Mouse (Mus musculus): ENCODE results near the gene Arhgap28. TPM values are rescaled to one million over a fixed set of nuclear protein-coding genes. Genes with fewer than 3 reads are reported as not detected.
A peak's percentile ranks its signal among the peaks of the same experiment; 100 is the strongest.

Gene Arhgap28
- polyA plus RNA-seq, 1 experiment = 0.38 TPM

DNA sequence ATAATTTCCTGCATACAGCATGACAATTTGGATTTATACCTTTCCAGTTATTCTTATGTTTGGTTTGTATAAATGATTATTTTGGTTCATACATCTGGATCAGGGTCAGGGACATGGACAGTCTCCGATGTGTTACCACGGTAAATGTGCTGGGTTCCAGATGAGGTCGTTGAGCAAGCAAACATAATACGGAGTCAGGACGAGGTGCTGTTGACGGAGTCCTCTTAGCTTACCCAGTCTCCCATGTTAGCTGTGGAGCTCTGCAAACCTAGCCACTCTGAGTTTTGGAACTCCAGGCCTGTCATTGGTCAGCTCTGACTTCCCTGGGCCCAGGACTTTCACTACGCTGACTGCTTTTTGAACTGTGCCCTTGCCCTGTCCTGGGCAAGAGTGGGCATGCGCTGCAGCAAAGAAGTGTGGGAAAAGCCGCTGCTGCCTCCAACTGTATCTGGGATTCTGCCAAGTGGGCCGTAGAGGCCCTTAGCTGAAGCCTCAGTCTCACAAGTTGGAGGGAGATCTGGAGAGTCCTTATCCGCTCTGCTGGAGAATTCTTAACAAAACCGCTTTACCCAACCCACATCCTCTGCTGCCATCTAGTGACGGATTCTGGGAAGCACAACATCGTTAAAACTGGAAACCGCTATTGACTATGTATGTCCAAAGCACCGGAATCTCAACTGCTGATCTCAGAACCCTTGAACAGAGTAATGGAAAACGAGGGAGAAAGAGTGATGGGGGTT is 166.4 kb downstream of the Arhgap28 start:
- no peak overlapping the region for H3K27ac ChIP-seq (ENCODE audit: insufficient read depth, low read length)
- TF ChIP-seq CTCF (IDR thresholded peaks at IDR 0.05; ENCODE audit: extremely low read depth, insufficient read depth, low read length) (peak; percentile 93), POLR2A (IDR thresholded peaks at IDR 0.05; ENCODE audit: extremely low read depth, insufficient read depth, low read length) (no peak)
- no peaks in the 10 kb centered on the region for H3K4me1 ChIP-seq (ENCODE audit: control insufficient read depth, insufficient read depth, low read length)
- no peak overlapping the region for H3K4me3 ChIP-seq (ENCODE audit: insufficient read depth, low read length)

DNA sequence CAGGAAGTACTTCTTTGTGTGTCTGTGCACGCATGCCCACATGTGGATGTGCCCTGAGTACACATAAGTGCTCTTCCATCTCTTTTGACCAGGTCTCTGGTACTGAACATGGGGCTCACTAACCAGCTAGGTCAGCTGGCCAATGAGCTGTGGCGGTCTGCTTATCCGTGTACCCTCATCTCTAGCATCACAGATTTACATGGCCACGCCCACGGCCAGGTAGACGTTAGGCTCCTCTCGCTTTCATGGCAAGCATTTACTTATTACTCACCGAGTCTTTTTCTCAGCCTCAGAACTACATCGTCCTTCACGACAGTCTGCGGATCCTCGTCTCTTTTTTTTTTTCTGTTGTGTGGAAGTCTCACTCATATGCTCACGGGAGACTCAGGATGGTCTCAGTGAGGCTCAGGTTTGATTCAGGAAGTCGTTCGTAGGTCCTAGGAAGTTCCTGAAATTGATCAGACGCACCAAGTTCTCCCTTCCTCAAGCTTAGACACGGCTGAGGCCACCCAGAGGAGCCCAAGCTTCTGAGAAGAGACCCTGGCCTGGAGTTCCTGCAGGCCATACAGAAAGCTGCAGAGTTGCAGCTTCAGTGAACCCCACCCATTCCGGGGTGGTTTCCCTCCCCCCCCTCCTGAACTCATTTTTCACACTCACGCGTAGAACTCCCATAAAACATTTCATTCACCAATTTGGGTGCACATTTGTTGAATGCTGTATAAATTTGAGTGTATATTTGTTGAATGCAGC is 167.6 kb downstream of the Arhgap28 start:
- H3K4me1 ChIP-seq (ENCODE audit: control insufficient read depth, insufficient read depth, low read length) = no peaks in the 10 kb centered on the region
- H3K27ac ChIP-seq (ENCODE audit: insufficient read depth, low read length) = no peak overlapping the region
- no peak for TF ChIP-seq CTCF (IDR thresholded peaks at IDR 0.05; ENCODE audit: extremely low read depth, insufficient read depth, low read length)
- TF ChIP-seq POLR2A (IDR thresholded peaks at IDR 0.05; ENCODE audit: extremely low read depth, insufficient read depth, low read length) = no peak
- no peak overlapping the region for H3K4me3 ChIP-seq (ENCODE audit: insufficient read depth, low read length)

DNA sequence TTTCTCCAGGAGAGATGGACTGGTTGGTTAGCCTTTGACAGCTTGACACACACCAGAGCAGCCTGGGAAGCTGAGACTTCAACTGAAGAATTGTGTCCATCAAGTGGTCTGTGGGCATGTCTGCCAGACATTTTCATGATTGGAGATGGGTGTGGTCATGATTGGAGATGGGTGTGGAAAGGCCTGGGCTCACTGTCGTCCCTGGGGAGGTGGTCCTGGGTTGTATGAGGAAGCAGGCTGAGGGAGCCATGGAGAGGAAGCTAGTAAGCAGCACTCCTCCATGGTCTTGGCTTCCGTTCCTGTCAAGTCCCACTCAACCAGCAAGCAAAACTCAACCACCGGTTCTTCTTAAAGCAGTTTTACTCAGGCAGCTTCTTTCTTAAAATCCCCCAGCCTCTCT is 176.5 kb downstream of the Arhgap28 start:
- no peaks in the 10 kb centered on the region for H3K4me1 ChIP-seq (ENCODE audit: control insufficient read depth, insufficient read depth, low read length)
- no peak for TF ChIP-seq CTCF (IDR thresholded peaks at IDR 0.05; ENCODE audit: extremely low read depth, insufficient read depth, low read length)
- TF ChIP-seq POLR2A (IDR thresholded peaks at IDR 0.05; ENCODE audit: extremely low read depth, insufficient read depth, low read length) = no peak
- no peak overlapping the region for H3K4me3 ChIP-seq (ENCODE audit: insufficient read depth, low read length)
- H3K27ac ChIP-seq (ENCODE audit: insufficient read depth, low read length) = no peak overlapping the region

DNA sequence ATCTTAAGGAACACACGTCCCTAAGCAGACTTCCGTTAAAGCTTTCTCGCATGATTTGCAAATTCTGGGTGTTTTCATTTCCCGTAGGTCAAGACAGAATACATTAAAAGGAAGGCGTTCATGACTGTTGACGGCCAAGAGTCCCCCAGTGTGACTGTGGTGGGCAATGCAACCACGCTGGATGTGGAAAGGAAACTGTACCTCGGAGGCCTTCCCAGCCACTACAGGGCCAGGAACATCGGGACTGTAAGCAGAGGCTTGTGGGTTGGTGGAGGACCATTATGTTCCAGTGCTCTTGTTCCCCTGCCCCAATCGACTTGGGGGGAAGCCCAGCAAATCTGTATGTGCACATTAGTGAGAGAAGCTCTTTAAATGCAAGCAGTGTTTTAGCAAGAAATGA is 187.0 kb downstream of the Arhgap28 start:
- Histone ChIP-seq H3K27ac (ENCODE audit: insufficient read depth, low read length) (no peak overlapping the region), H3K4me3 (ENCODE audit: insufficient read depth, low read length) (no peak overlapping the region), H3K4me1 (ENCODE audit: control insufficient read depth, insufficient read depth, low read length) (no peaks in the 10 kb centered on the region)
- TF ChIP-seq CTCF (IDR thresholded peaks at IDR 0.05; ENCODE audit: extremely low read depth, insufficient read depth, low read length) = no peak
- TF ChIP-seq POLR2A (IDR thresholded peaks at IDR 0.05; ENCODE audit: extremely low read depth, insufficient read depth, low read length) = no peak

DNA sequence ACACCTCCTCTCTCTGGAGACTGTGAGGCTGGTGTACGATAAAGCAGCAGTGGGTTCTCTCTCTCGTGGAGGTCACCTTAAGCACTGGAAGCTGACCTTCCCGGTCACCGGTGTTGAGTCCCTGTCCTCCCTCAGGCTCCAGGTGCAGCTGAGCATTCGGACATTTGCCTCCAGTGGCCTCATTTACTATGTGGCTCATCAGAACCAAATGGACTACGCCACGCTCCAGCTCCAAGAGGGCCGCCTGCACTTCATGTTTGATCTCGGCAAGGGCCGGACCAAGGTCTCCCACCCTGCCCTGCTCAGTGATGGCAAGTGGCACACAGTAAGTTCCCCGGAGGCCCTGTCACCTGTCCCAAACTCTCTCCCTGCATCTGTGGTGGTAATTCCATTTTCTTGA is 188.2 kb downstream of the Arhgap28 start:
- TF ChIP-seq CTCF (IDR thresholded peaks at IDR 0.05; ENCODE audit: extremely low read depth, insufficient read depth, low read length) (no peak), POLR2A (IDR thresholded peaks at IDR 0.05; ENCODE audit: extremely low read depth, insufficient read depth, low read length) (no peak)

DNA sequence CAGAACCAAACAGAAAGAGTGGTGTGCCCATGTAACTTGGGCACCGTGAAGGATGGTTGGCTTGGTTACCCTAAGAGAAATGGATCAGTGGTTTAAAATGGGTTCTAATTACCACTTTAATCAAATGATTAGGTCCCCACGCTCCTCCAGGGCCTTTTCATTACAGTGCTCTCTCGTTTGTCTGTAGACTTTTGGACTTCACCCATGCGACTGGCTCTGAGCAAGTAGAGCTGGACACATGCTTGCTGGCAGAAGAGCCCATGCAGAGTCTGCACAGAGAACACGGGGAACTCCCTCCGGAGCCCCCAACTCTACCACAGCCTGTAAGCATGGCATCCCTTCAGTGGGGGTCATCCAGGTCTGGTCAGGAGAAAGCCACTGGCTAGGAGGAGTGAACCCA is 190.3 kb downstream of the Arhgap28 start:
- Histone ChIP-seq H3K4me1 (ENCODE audit: control insufficient read depth, insufficient read depth, low read length) (no peaks in the 10 kb centered on the region), H3K4me3 (ENCODE audit: insufficient read depth, low read length) (no peak overlapping the region), H3K27ac (ENCODE audit: insufficient read depth, low read length) (no peak overlapping the region)
- TF ChIP-seq POLR2A (IDR thresholded peaks at IDR 0.05; ENCODE audit: extremely low read depth, insufficient read depth, low read length) = no peak
- no peak for TF ChIP-seq CTCF (IDR thresholded peaks at IDR 0.05; ENCODE audit: extremely low read depth, insufficient read depth, low read length)

More for the DNA sequence above, 188.2 kb downstream of the Arhgap28 start:
- H3K4me1 ChIP-seq (ENCODE audit: control insufficient read depth, insufficient read depth, low read length) = no peaks in the 10 kb centered on the region
- H3K27ac ChIP-seq (ENCODE audit: insufficient read depth, low read length) = no peak overlapping the region
- no peak overlapping the region for H3K4me3 ChIP-seq (ENCODE audit: insufficient read depth, low read length)

DNA sequence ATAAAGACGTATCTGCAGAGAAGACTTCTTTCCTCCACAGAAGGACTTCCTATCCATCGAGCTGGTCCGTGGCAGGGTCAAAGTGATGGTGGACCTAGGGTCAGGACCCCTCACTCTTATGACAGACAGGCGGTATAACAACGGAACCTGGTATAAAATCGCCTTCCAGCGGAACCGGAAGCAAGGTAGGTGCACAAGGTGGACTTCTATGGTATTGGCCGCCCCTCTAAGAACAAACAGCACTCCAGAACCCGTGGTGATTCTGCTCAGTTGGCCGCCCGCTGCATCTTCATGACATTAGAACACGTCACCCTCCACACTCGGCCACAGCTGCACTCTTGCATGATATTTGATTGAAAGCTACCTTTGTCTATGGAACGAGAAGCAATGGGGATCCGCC is 194.7 kb downstream of the Arhgap28 start:
- H3K27ac ChIP-seq (ENCODE audit: insufficient read depth, low read length) = no peak overlapping the region
- H3K4me3 ChIP-seq (ENCODE audit: insufficient read depth, low read length) = no peak overlapping the region
- no peak for TF ChIP-seq CTCF (IDR thresholded peaks at IDR 0.05; ENCODE audit: extremely low read depth, insufficient read depth, low read length)
- no peak for TF ChIP-seq POLR2A (IDR thresholded peaks at IDR 0.05; ENCODE audit: extremely low read depth, insufficient read depth, low read length)
- H3K4me1 ChIP-seq (ENCODE audit: control insufficient read depth, insufficient read depth, low read length) = no peaks in the 10 kb centered on the region

Data from cortical plate, adult 2 months (tissue).